Mouse (Mus musculus): Measurements from ENCODE around the gene Olfr57. TPM values are rescaled to one million over a fixed set of nuclear protein-coding genes. Genes with fewer than 3 reads are reported as not detected.
"Not testable (repeated sequence)": the region's sequence is repeated elsewhere in the genome, so short reads cannot be mapped to it uniquely, and the experiment has no call there.

Olfr57 gene
- polyA plus RNA-seq (2016; fragmentation: Nextera tagmentation; extraction: Ambion mirVana): not detected in 2 replicates

- no peak within 1 kb of the TSS for H3K27ac ChIP-seq
- H3K9ac ChIP-seq: no peak within 1 kb of the TSS
- no peak for ATAC-seq
- no peak within 1 kb of the TSS for H3K4me2 ChIP-seq
- H3K27me3 ChIP-seq (replicated peaks): no peaks in the 10 kb centered on the region
- H3K4me3 ChIP-seq: no peak within 1 kb of the TSS
- H3K9me3 ChIP-seq (replicated peaks): 0 out of 2 replicates have a peak, but pooled peaks cover 3% of the 10 kb centered on the region
- H3K4me1 ChIP-seq: no peaks in the 10 kb centered on the region
- no peaks in the 10 kb centered on the region for H3K36me3 ChIP-seq
Observed at GRCm38 (mm10) chr10:79028441-79028840, at the start of gene Olfr57. Olfr57 (plus strand) TSS chr10:79028741.

GRCm38 (mm10) chr10:78980750-78981149 is 47.8 kb upstream of the Olfr57 start, which contains the start of gene Olfr1352:
Olfr1352 (plus strand) TSS chr10:78981050.
- no peak for ATAC-seq
- no peaks in the 10 kb centered on the region for H3K36me3 ChIP-seq
- H3K27ac ChIP-seq: no peak within 1 kb of the TSS
- no peaks in the 10 kb centered on the region for H3K4me1 ChIP-seq
- H3K4me2 ChIP-seq: no peak within 1 kb of the TSS
- no peak within 1 kb of the TSS for H3K9ac ChIP-seq
- H3K9me3 ChIP-seq (replicated peaks): no peaks in the 10 kb centered on the region
- H3K27me3 ChIP-seq (replicated peaks): no peaks in the 10 kb centered on the region
- H3K4me3 ChIP-seq: no peak within 1 kb of the TSS

DNA sequence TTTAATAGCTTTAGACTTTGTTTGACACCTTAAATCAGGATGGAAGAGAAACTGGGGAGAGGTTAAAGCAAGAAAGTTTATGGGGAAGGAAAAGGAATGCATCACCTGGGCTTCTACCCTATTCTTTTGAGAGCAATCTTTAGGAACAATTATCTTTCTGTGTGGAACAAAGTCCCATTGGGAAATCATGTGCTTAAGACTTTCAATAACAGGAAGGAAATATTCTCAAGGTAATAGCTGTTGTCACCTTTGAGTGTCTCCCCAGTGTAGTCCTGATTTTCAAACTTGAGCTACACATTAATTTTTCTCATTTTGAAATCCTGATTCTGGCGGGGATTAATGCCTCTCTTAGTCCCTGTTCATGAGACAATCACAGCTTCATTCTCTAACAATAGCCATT is 16.4 kb upstream of the Olfr57 start, which contains the start of gene Olfr1351:
Gene Olfr1351, plus strand, starts transcription at position 301 of the 400 bp plus-strand sequence.
- Histone ChIP-seq H3K27me3 (replicated peaks) (no peaks in the 10 kb centered on the region), H3K9me3 (replicated peaks) (no peaks in the 10 kb centered on the region), H3K4me2 (no peak within 1 kb of the TSS), H3K9ac (no peak within 1 kb of the TSS), H3K36me3 (no peaks in the 10 kb centered on the region), H3K27ac (no peak within 1 kb of the TSS), H3K4me3 (no peak within 1 kb of the TSS), H3K4me1 (no peaks in the 10 kb centered on the region)
- 73% methylated on average over 1 of the region's 1 CpGs for WGBS (ENCODE audit: insufficient replicate concordance)
- no peak for ATAC-seq

DNA sequence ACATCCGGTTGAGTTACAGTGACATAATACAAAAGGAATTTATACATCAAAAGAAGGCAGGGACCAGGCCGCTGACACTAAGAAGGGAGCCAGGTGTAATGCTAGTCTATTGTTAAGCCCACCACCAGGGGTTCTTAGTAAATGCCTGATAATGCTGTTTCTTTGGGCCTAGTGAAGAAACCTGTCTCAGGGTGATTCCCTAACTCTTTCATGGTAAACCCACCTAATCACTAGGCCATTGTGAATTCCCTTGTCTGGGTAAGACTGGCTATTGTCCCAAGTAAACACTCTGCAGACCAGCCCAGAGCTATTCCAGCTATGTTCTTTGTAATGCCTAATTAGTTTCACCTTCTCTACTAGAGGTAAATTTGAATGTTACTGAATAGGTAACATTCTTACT is 13.9 kb downstream of the Olfr57 start:
- WGBS (ENCODE audit: insufficient replicate concordance): 77% methylated on average over 2 of the region's 2 CpGs
- not testable (repeated sequence) for H3K36me3 ChIP-seq; H3K4me2 ChIP-seq; H3K9ac ChIP-seq; H3K27ac ChIP-seq; H3K4me1 ChIP-seq; H3K4me3 ChIP-seq; ATAC-seq; H3K27me3 ChIP-seq (replicated peaks)
- peaks cover 16% of the 10 kb centered on the region; the same call in 1 of the 2 replicates for H3K9me3 ChIP-seq (replicated peaks)

GRCm38 (mm10) chr10:79057370-79057769 is 28.8 kb downstream of the Olfr57 start:
- 27% methylated on average over 3 of the region's 3 CpGs for WGBS (ENCODE audit: insufficient replicate concordance)
- peak; percentile 71; the same call in 1 of the 2 replicates for ATAC-seq
- H3K27me3 ChIP-seq (replicated peaks); H3K4me3 ChIP-seq; H3K36me3 ChIP-seq; H3K4me1 ChIP-seq; H3K27ac ChIP-seq; H3K9ac ChIP-seq; H3K4me2 ChIP-seq: not testable (repeated sequence)
- H3K9me3 ChIP-seq (replicated peaks): peaks cover 12% of the 10 kb centered on the region; the same call in 1 of the 2 replicates

Other genes with a start within 250 kb of the Olfr57 start
- gene Slc1a6, start 248.2 kb upstream of the Olfr57 start, polyA plus RNA-seq (2016; fragmentation: Nextera tagmentation; extraction: Ambion mirVana): 0.61 and 0.78 TPM in 2 replicates
- gene Olfr1356, start 176.6 kb upstream of the Olfr57 start, polyA plus RNA-seq (2016; fragmentation: Nextera tagmentation; extraction: Ambion mirVana): not detected in 2 replicates
- gene Olfr1355, start 153.2 kb upstream of the Olfr57 start, polyA plus RNA-seq (2016; fragmentation: Nextera tagmentation; extraction: Ambion mirVana): not detected in 2 replicates
- gene Olfr1354, start 115.6 kb upstream of the Olfr57 start, polyA plus RNA-seq (2016; fragmentation: Nextera tagmentation; extraction: Ambion mirVana): not detected in 2 replicates
- gene Olfr8, start 78.1 kb upstream of the Olfr57 start, polyA plus RNA-seq (2016; fragmentation: Nextera tagmentation; extraction: Ambion mirVana): not detected in 2 replicates
- gene Olfr1353, start 65.4 kb upstream of the Olfr57 start, polyA plus RNA-seq (2016; fragmentation: Nextera tagmentation; extraction: Ambion mirVana): not detected in 2 replicates
- gene Olfr1352, start 47.7 kb upstream of the Olfr57 start, polyA plus RNA-seq (2016; fragmentation: Nextera tagmentation; extraction: Ambion mirVana): not detected in 2 replicates
- not detected in 2 replicates for gene Olfr1351, start 16.3 kb upstream of the Olfr57 start, polyA plus RNA-seq (2016; fragmentation: Nextera tagmentation; extraction: Ambion mirVana)
- gene 2610008E11Rik, start 68.9 kb downstream of the Olfr57 start, polyA plus RNA-seq (2016; fragmentation: Nextera tagmentation; extraction: Ambion mirVana): 5.8 and 6.0 TPM in 2 replicates
- gene Vmn2r80, start 120.0 kb downstream of the Olfr57 start, polyA plus RNA-seq (2016; fragmentation: Nextera tagmentation; extraction: Ambion mirVana): not detected in 2 replicates
- gene Vmn2r81, start 219.0 kb downstream of the Olfr57 start, polyA plus RNA-seq (2016; fragmentation: Nextera tagmentation; extraction: Ambion mirVana): not detected in 2 replicates